Mouse (Mus musculus): ENCODE measurements around the gene Tmem256.

GRCm38 (mm10) chr11:69795983-69796435 is 42.3 kb upstream of the Tmem256 start:
- TF ChIP-seq POLR2A (IDR thresholded peaks at IDR 0.05; ENCODE audit: insufficient read depth, low read length), result no peak
- TF ChIP-seq CTCF (IDR thresholded peaks at IDR 0.05; ENCODE audit: low read depth, low read length), result no peak
